Mouse (Mus musculus) lung, adult 2 months (tissue): ENCODE measurements around the gene Wfdc13.

Experiments
- CTCF ChIP-seq: fragments of 200-500 bp; IDR thresholded peaks from 2 replicates; pipeline ENCODE4 v1.5.1; 2011; ENCODE audit warnings: mild to moderate bottlenecking, low read length, control low read depth; ENCODE audit not compliant: insufficient read depth
- POLR2A ChIP-seq: fragments of 200-500 bp; IDR thresholded peaks from 2 replicates; pipeline ENCODE4 v1.6.1; 2011; ENCODE audit warnings: low read depth, mild to moderate bottlenecking, control low read depth, low read length, borderline replicate concordance; ENCODE audit errors: extremely low read depth

GRCm38 (mm10) chr2:164731719-164732118, 46.8 kb downstream of the Wfdc13 start:
- no peak for TF ChIP-seq POLR2A
- TF ChIP-seq CTCF = no peak
